Mouse (Mus musculus) naive thymus-derived CD4-positive, alpha-beta T cell, adult 2 months (primary cell): ENCODE measurements at regions not wholly inside any gene's neighbourhood (a gene's known extent, or its start where the extent isn't known, plus 50 kb on each side); places are given as distances from the start of the nearest gene placed in this dataset.
A peak's percentile ranks its signal among the peaks of the same experiment; 100 is the strongest.

Experiments used
- DNase-seq: peaks from one replicate; pipeline ENCODE4 v3.0.0-alpha.2; 2011; ENCODE audit warnings: low read depth

- no peak for DNase-seq
These were observed 92.8 kb upstream of the Tmem189 start for GRCm38 (mm10) chr2:167782231-167782999.

DNA sequence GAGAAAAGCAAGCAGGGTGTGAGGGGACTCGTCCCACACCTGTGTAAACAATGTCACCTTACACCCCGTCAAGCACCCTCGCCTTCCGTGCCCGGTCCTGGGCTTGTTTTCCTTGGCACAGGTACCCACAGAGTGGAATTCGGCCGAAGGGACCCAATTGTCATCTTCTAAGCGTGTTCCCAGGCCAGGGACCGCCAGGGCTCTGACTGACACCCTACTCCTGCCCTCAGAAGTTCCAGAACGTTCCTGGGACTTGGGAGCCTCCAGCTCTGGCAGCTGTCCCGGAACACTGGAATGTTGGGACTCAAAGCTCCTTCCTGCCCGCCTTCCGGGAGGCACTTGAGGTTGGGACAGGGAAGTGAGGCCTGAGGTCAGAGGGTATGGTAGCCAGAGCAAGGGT, 91.9 kb upstream of the Tmem189 start:
- DNase-seq: no peak

DNA sequence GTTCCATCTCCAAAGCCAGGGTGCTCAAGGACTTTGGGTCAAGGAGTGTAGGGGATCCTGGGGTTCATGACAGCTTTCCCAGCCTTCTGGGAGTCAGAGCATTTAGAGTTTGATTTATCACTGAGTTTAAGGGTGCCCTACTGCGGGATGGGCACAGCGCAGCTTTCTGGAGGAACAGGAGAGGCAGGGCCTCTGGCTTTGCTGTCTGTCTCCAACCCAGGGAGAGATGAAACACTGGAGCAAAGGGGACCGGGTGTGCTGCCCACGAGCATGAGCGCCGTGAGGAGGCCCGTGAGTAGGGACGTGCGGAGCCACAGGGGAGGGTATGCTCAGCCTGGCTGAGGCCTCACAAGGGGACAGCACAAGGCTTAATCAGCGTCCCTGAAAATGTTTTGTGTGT, 89.1 kb upstream of the Tmem189 start:
- no peak for DNase-seq

DNA sequence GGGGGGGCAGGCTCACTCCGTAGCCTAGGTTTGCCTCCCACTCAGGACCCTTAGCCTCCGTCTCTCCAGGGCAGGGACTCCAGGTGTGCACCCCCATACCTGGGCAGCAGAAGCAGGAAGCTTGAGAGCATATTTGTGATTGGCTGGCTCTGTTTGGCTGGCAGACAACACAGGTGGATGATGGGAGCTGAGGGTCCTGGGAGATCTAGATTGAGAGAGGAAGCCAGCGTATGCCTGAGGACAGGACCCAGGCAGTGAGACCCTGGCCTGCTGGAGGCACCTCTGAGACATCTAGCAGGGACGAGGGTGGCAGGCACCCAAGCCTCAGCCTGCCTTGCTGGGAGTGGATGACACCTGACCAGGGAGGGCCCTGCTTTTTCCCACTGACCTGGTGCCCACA, 88.6 kb upstream of the Tmem189 start:
- no peak for DNase-seq

- peak; percentile 93 for DNase-seq
These were observed 87.9 kb upstream of the Tmem189 start for GRCm38 (mm10) chr2:167777331-167778085.

- DNase-seq: peak; percentile 43
These were observed 86.9 kb upstream of the Tmem189 start for GRCm38 (mm10) chr2:167776251-167777168.

DNA sequence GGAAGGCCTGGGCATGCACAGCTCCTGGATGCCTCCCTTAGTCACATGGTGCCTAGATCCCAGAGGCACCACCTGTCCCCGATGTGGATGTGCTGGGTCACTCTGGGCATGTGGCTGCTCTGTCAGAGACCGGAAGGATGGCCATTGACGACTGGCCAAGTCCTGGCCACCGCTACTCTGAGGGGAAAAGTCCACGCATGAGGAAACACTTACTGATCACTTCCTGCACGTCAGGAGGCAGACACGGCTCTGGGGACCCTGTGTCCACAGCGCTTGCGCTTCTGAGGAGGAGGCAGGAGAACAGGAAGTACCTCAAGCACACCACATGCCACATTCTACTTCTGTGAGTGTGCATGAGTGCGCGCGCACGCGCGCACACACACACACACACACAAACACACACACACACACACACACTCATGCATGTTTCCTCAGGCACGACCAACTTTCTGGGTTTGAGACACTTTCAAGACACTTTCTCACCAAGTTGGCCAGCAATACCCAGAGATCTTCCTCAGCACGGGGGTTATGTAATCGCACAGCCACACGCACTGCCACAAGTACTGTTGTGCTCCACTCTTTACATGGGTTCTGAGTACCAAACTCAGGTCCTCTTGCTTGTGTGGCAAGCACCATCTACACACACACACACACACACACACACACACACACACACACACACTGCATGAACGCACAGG, 85.7 kb upstream of the Tmem189 start:
- peak; percentile 92 for DNase-seq

DNA sequence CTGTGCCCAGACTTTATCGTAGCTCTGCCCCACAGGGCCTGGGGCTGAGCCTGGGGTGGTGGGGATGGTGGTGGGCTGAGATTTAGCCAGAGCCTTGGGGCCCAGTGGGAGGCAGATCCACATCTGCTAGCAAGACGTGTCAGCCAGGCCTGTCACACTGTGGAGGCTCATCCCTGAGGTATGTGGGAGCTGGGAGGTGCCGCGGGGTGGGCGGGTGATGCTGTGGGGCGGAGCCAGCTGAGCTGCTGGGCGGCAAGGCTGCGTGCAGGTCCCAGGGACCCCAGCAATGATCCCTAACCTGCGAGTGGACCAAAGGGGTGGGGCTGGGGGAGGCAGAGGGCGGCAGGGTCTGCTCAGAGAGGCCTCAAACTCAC, 85.2 kb upstream of the Tmem189 start:
- no peak for DNase-seq

DNA sequence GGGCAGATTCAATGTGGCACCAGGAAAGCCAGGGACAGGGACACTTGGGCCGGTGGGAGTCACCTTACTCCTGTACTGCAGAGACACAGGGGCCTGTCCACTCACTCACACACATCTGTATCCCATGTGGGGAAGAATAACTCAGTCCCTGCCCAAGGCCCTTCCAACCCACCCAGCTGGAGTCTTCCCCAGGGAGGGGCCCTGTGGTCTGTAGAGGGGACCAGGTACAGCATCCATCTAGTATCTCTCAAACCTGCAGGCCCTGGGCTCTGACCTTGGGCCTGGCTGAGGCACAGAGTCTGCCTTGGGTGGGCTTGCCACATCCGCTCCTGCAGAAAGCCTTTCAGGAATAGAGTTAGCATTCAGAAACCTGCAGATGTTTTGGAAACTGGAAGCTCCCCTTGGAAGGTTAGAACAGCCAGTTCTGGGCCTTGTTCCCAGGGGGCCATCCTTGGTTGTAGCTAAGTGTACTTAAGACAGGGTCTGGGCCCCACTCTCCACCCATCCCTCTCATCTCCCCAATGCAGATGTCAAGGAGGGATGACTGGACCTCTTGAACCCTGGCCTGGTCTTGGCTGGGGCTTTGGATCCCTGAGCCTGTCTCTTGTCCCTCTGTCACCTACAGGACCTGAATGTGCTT, 84.7 kb upstream of the Tmem189 start:
- DNase-seq: peak; percentile 25

DNA sequence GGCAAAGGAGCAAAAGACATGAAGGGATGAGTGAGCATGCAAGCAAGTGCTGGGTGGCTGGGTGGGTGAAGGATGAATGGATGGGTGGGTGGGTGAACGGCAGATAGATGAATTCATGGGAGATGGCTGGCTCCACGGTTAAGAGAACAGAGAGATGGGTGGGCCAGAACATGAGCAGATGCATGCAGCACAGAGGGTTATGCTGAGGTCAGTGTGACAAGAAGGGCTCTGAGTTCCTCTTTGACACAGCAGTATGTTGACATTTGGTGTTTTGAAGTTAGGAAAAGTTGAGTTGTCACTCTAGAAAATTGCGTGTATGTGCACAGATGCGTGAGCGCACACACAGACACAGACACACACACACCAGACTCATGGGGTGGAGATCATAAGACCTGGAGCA, 83.2 kb upstream of the Tmem189 start:
- DNase-seq: no peak

DNA sequence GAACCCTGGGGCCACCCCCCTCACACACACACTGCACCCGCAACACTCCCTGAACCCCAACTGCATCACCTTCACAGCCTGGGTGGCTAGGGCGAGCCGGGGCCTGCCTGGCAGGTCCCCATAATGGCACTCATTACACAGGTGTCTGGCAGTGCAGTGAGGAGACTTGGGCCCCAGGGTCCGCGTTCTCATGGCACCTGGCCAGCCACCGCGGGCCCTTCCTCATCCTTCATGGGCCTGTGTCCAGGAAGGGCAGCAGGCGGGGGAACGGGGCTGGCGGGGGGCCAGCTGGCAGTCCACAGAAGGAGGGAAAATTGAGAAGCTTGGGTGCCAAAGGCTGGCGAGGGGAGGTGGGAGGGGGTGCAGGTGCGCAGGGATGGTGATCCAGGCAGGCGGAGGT, 78.3 kb upstream of the Tmem189 start:
- no peak for DNase-seq

DNA sequence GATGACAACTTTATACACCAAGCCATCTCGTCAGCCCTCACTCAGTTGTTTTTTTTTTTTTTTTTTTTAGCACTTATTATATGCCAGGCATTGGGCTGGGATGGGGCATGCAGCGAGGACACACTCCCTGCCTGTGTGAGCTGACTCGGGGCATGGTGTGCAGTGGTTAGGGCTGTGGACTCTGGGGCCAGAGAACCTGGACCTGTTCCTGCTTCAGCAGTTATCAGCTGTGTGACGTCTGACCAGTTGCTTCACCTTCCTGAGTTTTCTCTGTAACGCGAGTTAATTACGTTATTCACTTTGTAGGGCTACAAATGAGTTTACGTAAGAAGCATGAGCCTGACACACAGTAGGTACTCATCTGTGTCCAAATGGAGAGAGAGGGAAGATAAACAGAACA, 77.7 kb upstream of the Tmem189 start:
- DNase-seq: no peak

DNA sequence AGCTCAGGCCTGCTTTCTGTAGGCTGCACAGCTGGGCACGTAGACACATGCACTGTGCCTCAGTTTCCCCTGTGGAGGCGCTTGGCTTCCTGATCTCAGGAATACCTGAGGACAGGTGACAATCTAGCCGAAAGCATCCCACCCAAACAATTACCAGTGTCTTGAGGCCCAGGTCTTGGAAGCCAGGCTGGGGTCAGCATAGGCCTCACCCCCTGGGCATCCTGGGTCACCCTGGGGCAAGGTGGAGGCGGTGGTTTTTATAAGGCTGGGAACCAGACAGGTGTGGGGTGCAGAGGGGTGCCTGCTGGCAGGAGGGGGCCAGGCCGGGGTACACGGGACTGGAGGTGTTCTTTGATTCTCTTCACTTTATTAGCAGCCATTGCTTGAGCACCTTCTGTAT, 76.2 kb upstream of the Tmem189 start:
- no peak for DNase-seq

GRCm38 (mm10) chr2:167765072-167765800, 75.6 kb upstream of the Tmem189 start:
- no peak for DNase-seq

DNA sequence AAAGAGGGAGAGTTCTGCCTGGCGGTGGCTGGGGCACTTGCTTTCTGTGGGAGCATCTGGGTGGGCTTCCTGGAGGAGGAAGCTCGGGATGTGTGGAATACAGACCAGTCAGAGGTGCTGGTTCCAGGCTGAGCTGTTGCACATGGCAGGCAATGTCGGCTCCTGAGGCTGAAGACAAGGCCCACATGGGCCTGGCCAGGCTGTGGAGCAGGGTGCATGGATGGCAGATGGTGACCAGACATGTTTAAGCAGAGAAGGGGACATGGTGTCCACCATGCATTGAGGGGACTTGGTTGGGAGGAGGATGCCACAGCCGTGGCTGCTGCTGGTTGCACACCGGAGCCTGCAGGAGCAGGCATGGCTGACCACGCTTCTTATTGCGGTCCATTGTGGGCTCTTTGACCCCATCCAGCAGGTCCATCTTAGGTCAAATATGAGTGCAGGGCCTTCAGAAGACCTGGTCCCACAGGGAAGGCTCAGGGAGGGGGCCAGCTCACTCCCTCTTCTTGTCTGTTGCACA, 74.3 kb upstream of the Tmem189 start:
- no peak for DNase-seq

DNA sequence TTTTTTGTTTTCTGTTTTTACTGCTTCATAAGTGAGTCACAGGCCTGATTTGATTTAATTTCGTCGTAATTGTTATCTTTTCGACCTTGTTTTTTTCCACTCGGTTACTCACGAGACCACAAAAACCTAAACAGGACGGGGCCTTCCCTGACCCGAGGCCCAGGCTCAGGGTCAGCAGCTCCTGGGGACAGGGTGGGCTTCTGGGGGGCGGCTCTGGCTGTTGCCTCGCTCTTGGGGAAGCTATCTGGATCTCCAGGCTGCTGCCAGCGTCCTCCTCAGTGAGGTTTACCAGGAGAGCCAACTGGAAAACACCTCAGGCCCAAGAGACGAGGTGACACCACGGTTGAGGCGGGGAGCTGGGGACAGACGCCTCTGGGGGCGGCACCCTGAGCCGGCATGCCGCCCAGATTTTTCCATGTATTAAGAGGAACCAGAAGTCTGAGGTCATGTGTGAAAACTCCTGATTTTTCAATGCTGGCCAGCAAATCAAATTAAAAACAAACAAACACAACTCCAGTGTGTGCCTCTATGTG, 71.8 kb upstream of the Tmem189 start:
- no peak for DNase-seq

DNA sequence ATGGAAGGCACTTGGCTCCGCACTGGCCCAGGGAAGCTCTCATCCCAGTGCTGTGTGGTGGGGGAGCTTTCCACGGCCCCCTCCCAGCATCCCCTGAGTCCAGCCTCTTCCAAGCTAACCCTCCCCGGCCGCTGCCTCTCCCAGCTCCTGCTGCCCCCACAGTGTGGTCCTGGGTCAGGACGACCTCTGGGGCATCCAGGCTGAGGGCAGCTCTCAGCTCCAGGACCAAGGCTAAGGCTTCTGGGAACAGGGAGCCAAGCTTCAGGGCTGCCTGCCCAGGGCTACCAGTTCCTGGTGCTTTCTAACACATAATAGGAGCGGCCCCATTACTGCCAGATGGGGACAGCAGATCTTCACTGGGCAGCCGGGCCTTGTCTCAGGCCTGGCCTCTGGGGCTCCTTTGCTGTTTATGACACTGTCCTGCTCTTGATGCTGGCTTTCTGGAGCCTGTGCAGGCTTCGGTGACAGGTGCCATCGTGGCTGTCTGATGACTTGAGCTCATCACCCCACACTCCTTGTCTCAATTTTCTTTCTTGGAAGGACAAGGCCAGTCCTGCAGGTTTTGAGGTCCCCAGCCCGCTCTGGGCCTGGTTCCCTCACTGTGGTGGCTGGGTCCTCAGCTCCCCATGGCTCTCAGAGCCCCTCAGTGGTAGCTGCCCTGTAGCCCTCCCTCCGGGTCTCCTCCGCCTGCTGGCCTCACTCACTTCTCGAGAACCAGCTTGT, 71.2 kb upstream of the Tmem189 start:
- DNase-seq: no peak

GRCm38 (mm10) chr2:167759603-167760390, 70.2 kb upstream of the Tmem189 start:
- no peak for DNase-seq
